Mouse (Mus musculus) spleen, adult 2 months (tissue): ENCODE data around the gene Ccdc84.

Experiments used
- CTCF ChIP-seq: fragments of 200-500 bp; IDR thresholded peaks from 2 replicates; pipeline ENCODE4 v1.5.1; 2011; ENCODE audit warnings: mild to moderate bottlenecking, inconsistent platforms; ENCODE audit not compliant: insufficient read depth, insufficient read length, insufficient replicate concordance; ENCODE audit errors: extremely low read depth
- POLR2A ChIP-seq: fragments of 200-500 bp; IDR thresholded peaks from 2 replicates; pipeline ENCODE4 v1.6.1; 2011; ENCODE audit warnings: low read depth, low read length, inconsistent platforms

DNA sequence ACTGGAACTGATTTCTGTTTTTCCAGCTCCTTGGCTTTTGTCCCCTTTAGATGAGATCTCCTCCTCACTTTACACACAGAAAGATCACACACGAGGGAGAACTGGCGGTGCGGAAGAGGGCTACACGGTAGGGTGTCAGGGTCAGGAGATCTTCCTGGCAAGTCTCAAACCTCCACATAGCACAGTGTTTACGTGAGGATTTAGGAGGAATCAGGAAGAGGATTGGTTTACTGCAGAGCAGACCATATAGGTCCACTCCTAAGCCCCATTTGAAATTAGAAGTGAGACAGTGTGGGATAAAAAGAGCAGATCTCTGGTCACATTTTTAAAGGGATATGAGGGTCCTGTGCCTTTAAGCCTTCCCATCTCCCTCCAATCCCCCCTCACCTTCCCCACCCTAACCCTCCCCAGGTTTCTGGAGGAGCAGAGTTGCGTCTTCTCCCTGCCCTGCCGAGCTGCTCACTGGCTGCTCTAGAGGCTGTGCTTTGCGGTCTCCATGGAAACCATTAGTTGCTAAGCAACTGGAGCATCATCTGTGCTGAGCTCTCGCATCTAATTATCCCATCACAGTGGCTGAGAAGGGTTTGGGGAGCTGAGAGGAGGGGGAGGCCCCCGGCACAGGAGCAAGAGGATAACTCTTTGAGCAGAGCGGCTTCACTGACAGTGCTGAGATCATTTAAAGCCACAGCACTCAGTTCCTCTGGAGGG, 38.8 kb upstream of the Ccdc84 start:
- TF ChIP-seq CTCF (no peak), POLR2A (no peak)
